Mouse (Mus musculus): ENCODE data around the gene Olfr1204. TPM values are rescaled to one million over a fixed set of nuclear protein-coding genes. Genes with fewer than 3 reads are reported as not detected.

Olfr1204 gene
- not detected for polyA plus RNA-seq (2014; fragmentation: Illumina TruSeq; extraction: RNeasy Lipid Tissue Mini Kit (QIAGEN cat#74804); ENCODE audit: low replicate concordance)

GRCm38 (mm10) chr2:88848992-88849391 lies at the start of gene Olfr1204:
TSS of gene Olfr1204 (plus strand) at chr2:88849292.

GRCm38 (mm10) chr2:88814196-88814595 lies 34.9 kb upstream of the Olfr1204 start, which contains the start of gene Olfr1202:
TSS of gene Olfr1202 (plus strand) at chr2:88814496.

GRCm38 (mm10) chr2:88829437-88829836 lies 19.7 kb upstream of the Olfr1204 start, which contains the start of gene Olfr1205:
TSS of gene Olfr1205 (plus strand) at chr2:88829737.

GRCm38 (mm10) chr2:88862931-88863330 lies 13.8 kb downstream of the Olfr1204 start, which contains the start of gene Olfr1206:
TSS of gene Olfr1206 (plus strand) at chr2:88863231.

GRCm38 (mm10) chr2:88902211-88902610 lies 53.1 kb downstream of the Olfr1204 start, which contains the start of gene Olfr1208:
TSS of gene Olfr1208 (minus strand) at chr2:88902311.

Other genes with a start within 250 kb of the Olfr1204 start
- gene Olfr1191-ps1, start 208.8 kb upstream of the Olfr1204 start, polyA plus RNA-seq (2014; fragmentation: Illumina TruSeq; extraction: RNeasy Lipid Tissue Mini Kit (QIAGEN cat#74804); ENCODE audit: low replicate concordance) = not detected
- not detected for gene Olfr1192-ps1, start 200.8 kb upstream of the Olfr1204 start, polyA plus RNA-seq (2014; fragmentation: Illumina TruSeq; extraction: RNeasy Lipid Tissue Mini Kit (QIAGEN cat#74804); ENCODE audit: low replicate concordance)
- gene Olfr1193, start 173.7 kb upstream of the Olfr1204 start, polyA plus RNA-seq (2014; fragmentation: Illumina TruSeq; extraction: RNeasy Lipid Tissue Mini Kit (QIAGEN cat#74804); ENCODE audit: low replicate concordance) = not detected
- not detected for gene Olfr1195, start 160.1 kb upstream of the Olfr1204 start, polyA plus RNA-seq (2014; fragmentation: Illumina TruSeq; extraction: RNeasy Lipid Tissue Mini Kit (QIAGEN cat#74804); ENCODE audit: low replicate concordance)
- gene Olfr1196, start 144.7 kb upstream of the Olfr1204 start, polyA plus RNA-seq (2014; fragmentation: Illumina TruSeq; extraction: RNeasy Lipid Tissue Mini Kit (QIAGEN cat#74804); ENCODE audit: low replicate concordance) = not detected
- not detected for gene Olfr1197, start 116.9 kb upstream of the Olfr1204 start, polyA plus RNA-seq (2014; fragmentation: Illumina TruSeq; extraction: RNeasy Lipid Tissue Mini Kit (QIAGEN cat#74804); ENCODE audit: low replicate concordance)
- gene Olfr1198, start 97.9 kb upstream of the Olfr1204 start, polyA plus RNA-seq (2014; fragmentation: Illumina TruSeq; extraction: RNeasy Lipid Tissue Mini Kit (QIAGEN cat#74804); ENCODE audit: low replicate concordance) = not detected
- not detected for gene Olfr1199, start 88.8 kb upstream of the Olfr1204 start, polyA plus RNA-seq (2014; fragmentation: Illumina TruSeq; extraction: RNeasy Lipid Tissue Mini Kit (QIAGEN cat#74804); ENCODE audit: low replicate concordance)
- gene Olfr1200, start 78.8 kb upstream of the Olfr1204 start, polyA plus RNA-seq (2014; fragmentation: Illumina TruSeq; extraction: RNeasy Lipid Tissue Mini Kit (QIAGEN cat#74804); ENCODE audit: low replicate concordance) = not detected
- not detected for gene Olfr1201, start 56.3 kb upstream of the Olfr1204 start, polyA plus RNA-seq (2014; fragmentation: Illumina TruSeq; extraction: RNeasy Lipid Tissue Mini Kit (QIAGEN cat#74804); ENCODE audit: low replicate concordance)
- gene Olfr1202, start 34.8 kb upstream of the Olfr1204 start, polyA plus RNA-seq (2014; fragmentation: Illumina TruSeq; extraction: RNeasy Lipid Tissue Mini Kit (QIAGEN cat#74804); ENCODE audit: low replicate concordance) = not detected
- gene Olfr1205, start 19.6 kb upstream of the Olfr1204 start, polyA plus RNA-seq (2014; fragmentation: Illumina TruSeq; extraction: RNeasy Lipid Tissue Mini Kit (QIAGEN cat#74804); ENCODE audit: low replicate concordance) = not detected
- gene Olfr1206, start 13.9 kb downstream of the Olfr1204 start, polyA plus RNA-seq (2014; fragmentation: Illumina TruSeq; extraction: RNeasy Lipid Tissue Mini Kit (QIAGEN cat#74804); ENCODE audit: low replicate concordance) = not detected
- gene Olfr1208, start 53.0 kb downstream of the Olfr1204 start, polyA plus RNA-seq (2014; fragmentation: Illumina TruSeq; extraction: RNeasy Lipid Tissue Mini Kit (QIAGEN cat#74804); ENCODE audit: low replicate concordance) = not detected
- gene Olfr1209, start 65.9 kb downstream of the Olfr1204 start, polyA plus RNA-seq (2014; fragmentation: Illumina TruSeq; extraction: RNeasy Lipid Tissue Mini Kit (QIAGEN cat#74804); ENCODE audit: low replicate concordance) = not detected
- not detected for gene Olfr1211, start 88.8 kb downstream of the Olfr1204 start, polyA plus RNA-seq (2014; fragmentation: Illumina TruSeq; extraction: RNeasy Lipid Tissue Mini Kit (QIAGEN cat#74804); ENCODE audit: low replicate concordance)
- not detected for gene Olfr1212, start 104.7 kb downstream of the Olfr1204 start, polyA plus RNA-seq (2014; fragmentation: Illumina TruSeq; extraction: RNeasy Lipid Tissue Mini Kit (QIAGEN cat#74804); ENCODE audit: low replicate concordance)
- not detected for gene Gm13762, start 131.0 kb downstream of the Olfr1204 start, polyA plus RNA-seq (2014; fragmentation: Illumina TruSeq; extraction: RNeasy Lipid Tissue Mini Kit (QIAGEN cat#74804); ENCODE audit: low replicate concordance)
- not detected for gene Olfr1214, start 143.4 kb downstream of the Olfr1204 start, polyA plus RNA-seq (2014; fragmentation: Illumina TruSeq; extraction: RNeasy Lipid Tissue Mini Kit (QIAGEN cat#74804); ENCODE audit: low replicate concordance)
- gene Olfr1215, start 157.7 kb downstream of the Olfr1204 start, polyA plus RNA-seq (2014; fragmentation: Illumina TruSeq; extraction: RNeasy Lipid Tissue Mini Kit (QIAGEN cat#74804); ENCODE audit: low replicate concordance) = not detected
- gene Olfr1216, start 169.0 kb downstream of the Olfr1204 start, polyA plus RNA-seq (2014; fragmentation: Illumina TruSeq; extraction: RNeasy Lipid Tissue Mini Kit (QIAGEN cat#74804); ENCODE audit: low replicate concordance) = not detected
- not detected for gene Olfr1217, start 182.8 kb downstream of the Olfr1204 start, polyA plus RNA-seq (2014; fragmentation: Illumina TruSeq; extraction: RNeasy Lipid Tissue Mini Kit (QIAGEN cat#74804); ENCODE audit: low replicate concordance)
- gene Olfr1218, start 211.9 kb downstream of the Olfr1204 start, polyA plus RNA-seq (2014; fragmentation: Illumina TruSeq; extraction: RNeasy Lipid Tissue Mini Kit (QIAGEN cat#74804); ENCODE audit: low replicate concordance) = not detected
- gene Olfr1219, start 234.2 kb downstream of the Olfr1204 start, polyA plus RNA-seq (2014; fragmentation: Illumina TruSeq; extraction: RNeasy Lipid Tissue Mini Kit (QIAGEN cat#74804); ENCODE audit: low replicate concordance) = not detected